Mouse (Mus musculus) naive thymus-derived CD4-positive, alpha-beta T cell, adult 5 months (primary cell): ENCODE data around the gene Ifna16. TPM values are rescaled to one million over a fixed set of nuclear protein-coding genes. Genes with fewer than 3 reads are reported as not detected.

ENCODE experiments used
- polyA plus RNA-seq: library from polyadenylated mRNA; unstranded; fragments of 100-300 nt; shearing (Covaris generic); gene quantifications from one replicate; pipeline ENCODE4 v1.2.1, GENCODE M21; 2017

The Ifna16 gene
- not detected for polyA plus RNA-seq

GRCm38 (mm10) chr4:88676824-88677223 lies at the start of gene Ifna16:
Gene Ifna16, minus strand, starts transcription at chr4:88676924.

GRCm38 (mm10) chr4:88721791-88722721 lies 45.3 kb upstream of the Ifna16 start, which contains the start of the genes Gm26566 and Klhl9:
Gene Gm26566, plus strand, starts transcription at chr4:88721805.
Gene Klhl9, minus strand, starts transcription at chr4:88722465.

GRCm38 (mm10) chr4:88691259-88691658 lies 14.5 kb upstream of the Ifna16 start, which contains the start of gene Ifnab:
Gene Ifnab, minus strand, starts transcription at chr4:88691359.

GRCm38 (mm10) chr4:88683812-88684211 lies 7.1 kb upstream of the Ifna16 start, which contains the start of gene Ifna2:
Gene Ifna2, minus strand, starts transcription at chr4:88683912.

GRCm38 (mm10) chr4:88644359-88644758 lies 32.4 kb downstream of the Ifna16 start, which contains the start of gene Ifna13:
Gene Ifna13, minus strand, starts transcription at chr4:88644459.

GRCm38 (mm10) chr4:88634311-88634710 lies 42.4 kb downstream of the Ifna16 start, which contains the start of gene C87499:
Gene C87499, minus strand, starts transcription at chr4:88634411.

Other genes starting within 250 kb of the Ifna16 start
- 0.49 TPM for gene Hacd4, start 238.0 kb downstream of the Ifna16 start, polyA plus RNA-seq
- not detected for gene Ifnb1, start 154.2 kb downstream of the Ifna16 start, polyA plus RNA-seq
- not detected for gene Ifna15, start 118.7 kb downstream of the Ifna16 start, polyA plus RNA-seq
- not detected for gene Ifna14, start 105.1 kb downstream of the Ifna16 start, polyA plus RNA-seq
- gene Ifna9, start 84.5 kb downstream of the Ifna16 start, polyA plus RNA-seq: not detected
- gene Ifna12, start 73.5 kb downstream of the Ifna16 start, polyA plus RNA-seq: not detected
- gene C87499, start 42.5 kb downstream of the Ifna16 start, polyA plus RNA-seq: not detected
- not detected for gene Ifna13, start 32.5 kb downstream of the Ifna16 start, polyA plus RNA-seq
- gene Ifna2, start 7.0 kb upstream of the Ifna16 start, polyA plus RNA-seq: not detected
- gene Ifnab, start 14.4 kb upstream of the Ifna16 start, polyA plus RNA-seq: 0.45 TPM
- 1.4 TPM for gene Gm26566, start 44.9 kb upstream of the Ifna16 start, polyA plus RNA-seq
- 27.2 TPM for gene Klhl9, start 45.5 kb upstream of the Ifna16 start, polyA plus RNA-seq
- gene Gm13271, start 77.9 kb upstream of the Ifna16 start, polyA plus RNA-seq: not detected
- 0.36 TPM for gene Gm13283, start 83.2 kb upstream of the Ifna16 start, polyA plus RNA-seq
- not detected for gene Gm13290, start 96.9 kb upstream of the Ifna16 start, polyA plus RNA-seq
- gene Gm13289, start 100.0 kb upstream of the Ifna16 start, polyA plus RNA-seq: not detected
- not detected for gene Gm13272, start 102.9 kb upstream of the Ifna16 start, polyA plus RNA-seq
- gene Ifnz, start 105.2 kb upstream of the Ifna16 start, polyA plus RNA-seq: not detected
- gene Gm13276, start 108.8 kb upstream of the Ifna16 start, polyA plus RNA-seq: not detected
- gene Gm13277, start 111.7 kb upstream of the Ifna16 start, polyA plus RNA-seq: not detected
- gene Gm13278, start 114.6 kb upstream of the Ifna16 start, polyA plus RNA-seq: not detected
- not detected for gene Gm13275, start 117.6 kb upstream of the Ifna16 start, polyA plus RNA-seq
- gene Gm13279, start 120.5 kb upstream of the Ifna16 start, polyA plus RNA-seq: not detected
- gene Gm13285, start 122.7 kb upstream of the Ifna16 start, polyA plus RNA-seq: not detected
- gene Gm13287, start 126.3 kb upstream of the Ifna16 start, polyA plus RNA-seq: not detected
- gene Gm13288, start 128.6 kb upstream of the Ifna16 start, polyA plus RNA-seq: 0.19 TPM
- not detected for gene Ifna7, start 139.3 kb upstream of the Ifna16 start, polyA plus RNA-seq
- gene Ifna11, start 143.0 kb upstream of the Ifna16 start, polyA plus RNA-seq: not detected
- not detected for gene Ifna6, start 150.5 kb upstream of the Ifna16 start, polyA plus RNA-seq
- not detected for gene Ifna5, start 158.6 kb upstream of the Ifna16 start, polyA plus RNA-seq
- not detected for gene Ifna4, start 164.9 kb upstream of the Ifna16 start, polyA plus RNA-seq
- not detected for gene Ifna1, start 173.2 kb upstream of the Ifna16 start, polyA plus RNA-seq
- not detected for gene Ifne, start 203.3 kb upstream of the Ifna16 start, polyA plus RNA-seq